Mouse (Mus musculus) layer of hippocampus, adult 11-12 months (tissue): ENCODE measurements around the gene Edem3.
"Not testable (repeated sequence)": the region's sequence is repeated elsewhere in the genome, so short reads cannot be mapped to it uniquely, and the experiment has no call there.

ENCODE experiments used
- DNase-seq: peaks from one replicate; pipeline ENCODE4 v3.0.0; 2022; ENCODE audit warnings: low spot score

Edem3 gene

GRCm38 (mm10) chr1:151752946-151753345 is 2.2 kb upstream of the Edem3 start:
- DNase-seq, result no peak

- no peak for DNase-seq
Observed at GRCm38 (mm10) chr1:151753374-151753929, 1.7 kb upstream of the Edem3 start.

- no peak for DNase-seq
Observed at GRCm38 (mm10) chr1:151754028-151754489, 1.1 kb upstream of the Edem3 start.

GRCm38 (mm10) chr1:151755660-151756424 is 671 bp downstream of the Edem3 start:
- DNase-seq, result no peak

- no peak for DNase-seq
Observed at GRCm38 (mm10) chr1:151756425-151756728, 1.2 kb downstream of the Edem3 start.

GRCm38 (mm10) chr1:151758301-151758700 is 3.1 kb downstream of the Edem3 start:
- no peak for DNase-seq

GRCm38 (mm10) chr1:151758991-151759390 is 3.8 kb downstream of the Edem3 start:
- DNase-seq, result no peak

GRCm38 (mm10) chr1:151764236-151764635 is 9.1 kb downstream of the Edem3 start:
- DNase-seq, result no peak

- DNase-seq, result no peak
Observed at GRCm38 (mm10) chr1:151766166-151766565, 11.0 kb downstream of the Edem3 start.

GRCm38 (mm10) chr1:151766976-151767654 is 11.9 kb downstream of the Edem3 start:
- no peak for DNase-seq

GRCm38 (mm10) chr1:151769200-151769913 is 14.2 kb downstream of the Edem3 start:
- DNase-seq, result no peak

GRCm38 (mm10) chr1:151777616-151778015 is 22.4 kb downstream of the Edem3 start:
- no peak for DNase-seq

GRCm38 (mm10) chr1:151778592-151778991 is 23.4 kb downstream of the Edem3 start:
- no peak for DNase-seq

GRCm38 (mm10) chr1:151779306-151779705 is 24.1 kb downstream of the Edem3 start:
- no peak for DNase-seq

- DNase-seq, result no peak
Observed at GRCm38 (mm10) chr1:151781447-151781846, 26.3 kb downstream of the Edem3 start.

- no peak for DNase-seq
Observed at GRCm38 (mm10) chr1:151783403-151783802, 28.2 kb downstream of the Edem3 start.

GRCm38 (mm10) chr1:151786406-151786805 is 31.2 kb downstream of the Edem3 start:
- DNase-seq, result no peak

- DNase-seq, result no peak
Observed at GRCm38 (mm10) chr1:151789136-151789535, 34.0 kb downstream of the Edem3 start.

- DNase-seq, result not testable (repeated sequence)
Observed at GRCm38 (mm10) chr1:151792076-151792475, 36.9 kb downstream of the Edem3 start.

- DNase-seq, result not testable (repeated sequence)
Observed at GRCm38 (mm10) chr1:151802795-151803194, 47.6 kb downstream of the Edem3 start.

GRCm38 (mm10) chr1:151807286-151807685 is 52.1 kb downstream of the Edem3 start:
- no peak for DNase-seq

GRCm38 (mm10) chr1:151810628-151811421 is 55.7 kb downstream of the Edem3 start:
- no peak for DNase-seq
